Mouse (Mus musculus): ENCODE data around the gene Etl4.
"Not testable (repeated sequence)": the region's sequence is repeated elsewhere in the genome, so short reads cannot be mapped to it uniquely, and the experiment has no call there.

The Etl4 gene

DNA sequence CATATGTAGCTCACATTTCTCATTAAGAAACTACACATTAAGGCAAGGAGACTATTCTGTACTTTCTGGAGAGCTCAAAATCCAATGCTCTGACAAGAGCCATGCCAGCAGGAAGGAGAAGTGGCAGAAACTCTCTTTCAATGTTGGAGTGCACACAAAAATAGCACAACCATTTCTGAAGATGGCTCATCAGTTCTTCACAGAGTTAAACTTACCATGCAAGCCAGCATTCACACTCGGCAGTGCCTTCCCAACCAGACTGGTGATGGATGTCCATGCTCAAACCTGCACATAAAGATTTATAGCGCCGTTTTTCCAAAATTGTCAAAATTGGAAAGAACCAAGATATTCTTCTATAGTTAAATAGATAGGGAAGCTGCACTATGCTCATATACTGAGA, 392.9 kb downstream of the Etl4 start:
- no peak for DNase-seq (ENCODE audit: low spot score)

GRCm38 (mm10) chr2:20324954-20325353, 415.4 kb downstream of the Etl4 start:
- DNase-seq (ENCODE audit: low spot score): no peak

DNA sequence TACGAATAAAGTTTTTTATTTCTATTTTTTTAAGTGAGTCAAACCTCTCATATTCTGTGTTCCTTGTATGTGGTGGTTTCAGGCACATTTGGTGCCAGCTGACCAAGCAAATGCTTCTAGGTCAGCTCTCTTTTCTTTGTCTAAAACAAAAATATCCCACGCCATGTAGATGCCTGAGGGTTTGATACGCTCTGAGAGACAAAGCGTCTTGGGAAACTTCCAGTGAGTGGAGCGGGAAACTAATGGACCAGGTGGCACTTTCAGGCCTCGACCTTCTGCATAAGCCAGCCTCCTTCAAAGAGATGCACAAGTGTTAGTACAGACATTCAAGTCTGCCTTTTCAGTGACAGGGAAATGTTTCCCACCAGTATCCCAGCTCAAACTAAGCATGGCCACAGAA, 426.6 kb downstream of the Etl4 start:
- DNase-seq (ENCODE audit: low spot score): no peak

DNA sequence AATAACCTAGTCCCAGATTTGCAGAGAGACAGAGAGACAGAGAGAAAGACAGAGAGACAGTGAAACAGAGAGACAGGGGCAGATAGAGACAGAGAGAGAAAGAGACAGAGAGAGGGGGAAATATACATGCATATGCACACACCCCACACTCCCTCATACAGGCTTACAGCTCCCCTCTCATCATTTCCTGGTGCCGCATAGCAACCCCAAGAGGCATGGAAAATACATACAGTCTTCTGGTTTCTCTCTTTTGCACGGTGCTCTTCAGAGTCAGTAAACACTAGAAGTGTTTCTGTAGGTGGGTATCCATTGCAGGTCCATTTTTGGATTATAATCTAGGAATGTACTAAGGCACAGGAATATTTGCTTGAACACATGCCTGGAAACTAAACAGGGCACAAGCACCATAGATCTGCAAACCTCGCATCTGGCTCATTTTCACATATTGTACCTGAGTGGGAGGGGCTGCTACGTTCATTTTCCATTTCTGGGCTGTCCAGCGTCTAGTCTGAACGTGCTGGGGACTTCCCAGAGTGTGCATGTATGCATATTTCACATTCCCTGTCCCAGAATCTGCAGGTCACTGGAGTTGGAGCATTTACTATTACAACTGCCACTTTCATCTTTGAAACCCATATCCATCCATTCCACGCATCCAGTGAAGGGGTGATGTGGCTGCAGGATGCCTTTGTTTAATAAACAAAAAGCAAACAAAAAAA, 429.6 kb downstream of the Etl4 start:
- DNase-seq (ENCODE audit: low spot score): no peak

- no peak for DNase-seq (ENCODE audit: low spot score)
Observed at GRCm38 (mm10) chr2:20339919-20340318, 430.3 kb downstream of the Etl4 start.

GRCm38 (mm10) chr2:20346873-20347272, 437.3 kb downstream of the Etl4 start:
- DNase-seq (ENCODE audit: low spot score): no peak

GRCm38 (mm10) chr2:20349268-20349667, 439.7 kb downstream of the Etl4 start:
- no peak for DNase-seq (ENCODE audit: low spot score)

DNA sequence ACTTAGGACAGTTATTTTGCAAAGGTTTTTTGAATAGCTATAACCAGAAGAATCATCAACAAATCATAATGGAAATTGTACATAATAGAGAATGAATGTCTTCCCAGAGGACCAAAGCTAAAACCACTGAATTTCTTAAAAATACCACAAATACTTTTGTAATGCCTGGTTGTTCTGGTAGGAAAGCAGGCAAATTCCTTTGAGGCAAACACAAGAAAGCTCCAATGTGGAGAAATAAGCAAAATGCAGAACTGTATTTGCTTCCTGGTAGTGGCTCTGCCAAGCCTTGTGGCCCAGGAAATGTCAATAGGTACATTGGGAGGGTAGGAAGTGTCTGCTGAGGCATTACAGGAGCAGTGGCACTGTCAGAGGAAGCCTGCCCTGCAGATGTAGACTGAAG, 443.2 kb downstream of the Etl4 start:
- no peak for DNase-seq (ENCODE audit: low spot score)

DNA sequence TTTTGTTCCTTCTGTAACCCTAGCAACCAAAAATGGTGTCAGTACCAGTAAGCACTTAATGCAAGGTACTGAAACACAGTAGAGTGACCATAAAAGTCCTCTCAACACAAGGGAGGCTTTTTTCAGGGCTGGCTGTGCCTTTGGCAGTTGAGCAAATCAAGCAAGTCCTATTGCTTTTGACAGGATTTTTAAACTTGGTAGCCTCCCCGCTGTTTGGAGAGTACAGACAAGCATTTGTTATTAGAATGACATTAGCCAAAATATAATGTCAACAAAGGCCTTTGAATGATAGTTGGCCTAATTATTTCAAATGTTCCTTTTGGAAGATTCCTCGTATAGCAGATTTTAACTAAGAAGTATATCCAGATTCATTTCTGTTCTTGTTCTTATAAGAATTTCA, 467.4 kb downstream of the Etl4 start:
- DNase-seq (ENCODE audit: low spot score): no peak

GRCm38 (mm10) chr2:20380874-20381273, 471.3 kb downstream of the Etl4 start:
- not testable (repeated sequence) for DNase-seq (ENCODE audit: low spot score)

GRCm38 (mm10) chr2:20394083-20394482, 484.5 kb downstream of the Etl4 start:
- no peak for DNase-seq (ENCODE audit: low spot score)

DNA sequence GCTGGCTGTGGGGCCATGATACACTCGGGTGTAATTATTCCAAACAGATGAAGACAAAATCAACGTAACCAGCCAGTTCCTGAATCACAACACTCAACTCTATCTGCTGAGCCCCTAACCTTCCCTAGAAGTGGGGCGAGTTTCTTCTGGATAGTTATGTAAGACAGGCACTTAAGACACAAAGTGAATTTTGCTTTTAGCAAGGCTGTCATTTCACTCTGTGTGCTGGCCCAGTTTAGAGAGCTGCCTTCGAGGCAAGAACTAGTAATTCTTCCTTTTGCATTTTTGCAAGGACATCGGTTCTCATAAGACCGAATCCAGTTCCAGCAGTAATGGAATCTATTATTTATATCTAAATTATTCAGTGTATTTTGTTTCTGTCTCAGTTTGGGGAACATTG, 487.4 kb downstream of the Etl4 start:
- DNase-seq (ENCODE audit: low spot score): no peak

- no peak for DNase-seq (ENCODE audit: low spot score)
Observed at GRCm38 (mm10) chr2:20400556-20400955, 491.0 kb downstream of the Etl4 start.

- no peak for DNase-seq (ENCODE audit: low spot score)
Observed at GRCm38 (mm10) chr2:20404395-20404794, 494.8 kb downstream of the Etl4 start.

DNA sequence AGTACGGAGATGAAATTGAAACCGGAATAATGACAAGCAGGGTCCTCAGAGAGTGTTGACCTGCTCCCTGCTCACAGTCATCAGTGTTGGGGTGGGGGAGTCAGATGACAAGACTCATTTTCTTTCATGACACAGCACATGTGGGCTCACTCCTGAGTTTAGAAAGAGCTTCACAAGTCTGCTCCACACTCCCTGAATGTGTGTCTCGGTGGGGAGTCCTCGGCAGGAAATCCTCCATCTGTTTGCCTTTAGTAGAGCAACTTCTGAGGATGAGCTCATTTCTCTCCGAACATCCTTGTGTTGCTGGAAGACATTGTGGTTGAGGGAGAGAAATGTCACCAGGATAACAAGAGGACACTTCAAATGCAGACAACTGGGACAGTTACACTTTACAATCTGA, 497.5 kb downstream of the Etl4 start:
- DNase-seq (ENCODE audit: low spot score): no peak

DNA sequence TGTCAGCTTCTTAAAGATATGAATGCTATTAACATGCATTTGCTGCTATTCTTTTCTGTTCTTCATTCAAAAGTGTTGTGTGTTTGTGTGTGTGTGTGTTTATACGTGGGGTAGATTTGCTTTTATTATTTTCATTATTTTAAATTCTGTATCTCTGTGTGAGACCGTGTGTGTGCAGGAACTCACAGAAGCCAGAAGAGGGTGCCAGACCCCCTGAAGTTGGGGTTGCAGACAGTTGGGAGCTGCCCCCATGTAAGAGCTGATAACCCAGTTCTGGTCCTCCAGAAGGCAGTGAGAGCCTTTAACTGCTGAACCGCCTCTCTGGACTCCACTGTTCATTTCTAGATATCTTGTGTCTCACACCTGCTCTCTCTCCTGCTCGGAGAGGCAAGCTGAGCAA, 505.3 kb downstream of the Etl4 start:
- no peak for DNase-seq (ENCODE audit: low spot score)

- no peak for DNase-seq (ENCODE audit: low spot score)
Observed at GRCm38 (mm10) chr2:20416934-20417614, 507.5 kb downstream of the Etl4 start.

GRCm38 (mm10) chr2:20417998-20418397, 508.4 kb downstream of the Etl4 start:
- DNase-seq (ENCODE audit: low spot score): no peak

GRCm38 (mm10) chr2:20419975-20420374, 510.4 kb downstream of the Etl4 start:
- DNase-seq (ENCODE audit: low spot score): no peak

DNA sequence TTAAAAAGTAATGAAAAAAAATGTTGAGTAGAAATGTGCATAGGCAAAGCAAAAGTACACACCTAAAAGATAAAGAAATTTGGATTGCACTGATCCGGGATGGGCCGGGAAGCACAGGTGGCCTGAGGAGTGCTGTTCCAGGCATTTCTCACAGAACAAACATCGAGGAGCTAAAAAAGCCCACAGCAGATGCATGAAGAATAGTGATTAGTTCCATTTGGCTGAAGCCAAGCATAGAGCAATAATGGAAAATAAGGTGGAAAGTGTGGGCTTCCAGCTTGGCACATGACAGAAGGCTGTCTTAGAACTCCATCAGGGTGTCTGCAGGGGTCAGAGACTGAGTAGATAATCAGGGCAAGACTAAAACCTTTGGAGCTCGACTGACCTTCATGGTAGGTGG, 512.7 kb downstream of the Etl4 start:
- no peak for DNase-seq (ENCODE audit: low spot score)

DNA sequence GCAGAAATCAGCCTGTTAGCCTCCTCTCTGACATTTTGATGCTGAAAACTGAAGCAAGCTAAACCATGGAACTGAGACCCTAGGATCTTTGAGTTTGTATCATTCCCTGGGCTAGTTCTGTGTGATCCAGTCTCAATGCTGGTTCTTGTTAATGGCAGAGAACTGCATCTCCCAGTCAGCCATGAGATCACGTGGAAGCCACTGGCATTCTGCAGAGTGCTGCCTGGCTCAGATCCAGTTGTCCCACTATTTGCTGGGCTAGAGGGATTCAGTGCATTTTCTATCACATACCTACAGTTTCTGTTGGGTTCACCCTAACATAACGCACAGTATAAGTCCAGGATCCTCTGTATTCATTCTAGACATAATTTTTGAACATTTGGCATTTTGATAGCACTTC, 524.1 kb downstream of the Etl4 start:
- no peak for DNase-seq (ENCODE audit: low spot score)

DNA sequence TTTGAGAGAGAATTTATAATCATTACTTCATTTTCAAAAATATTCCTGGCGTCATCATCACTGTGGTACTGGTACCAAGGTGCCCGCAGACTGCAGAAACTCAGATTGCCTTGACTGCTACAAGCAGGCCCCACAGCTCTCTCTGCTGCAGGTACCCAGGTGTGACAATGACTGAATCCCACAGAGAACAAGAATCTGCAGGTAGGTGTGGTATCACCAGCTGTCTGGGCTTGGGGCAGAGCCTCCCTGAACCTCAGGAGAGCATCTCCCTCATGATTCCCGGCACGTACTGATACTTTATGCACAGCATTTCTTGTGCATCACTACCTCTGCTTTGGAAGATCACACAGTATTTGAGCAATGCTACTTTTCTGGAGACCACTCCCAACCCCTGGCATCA, 526.0 kb downstream of the Etl4 start:
- DNase-seq (ENCODE audit: low spot score): no peak

DNA sequence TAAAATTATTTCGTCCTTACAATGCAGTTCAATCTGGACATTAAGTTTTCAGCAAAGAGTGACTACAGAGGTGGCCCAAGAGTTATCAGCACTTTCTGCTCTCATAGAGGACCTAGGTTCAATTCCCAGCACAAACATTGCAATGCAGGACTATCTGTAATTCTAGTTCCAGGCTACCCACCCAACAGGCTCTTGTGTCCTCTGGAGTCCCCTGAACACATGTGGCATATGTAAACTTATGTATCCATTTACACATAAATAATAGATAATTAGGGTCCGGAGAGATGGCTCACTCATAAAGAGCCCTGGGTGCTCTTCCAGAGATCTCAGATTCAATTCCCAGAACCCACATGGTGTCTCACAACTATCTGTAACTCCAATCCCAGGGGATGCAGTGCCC, 533.2 kb downstream of the Etl4 start:
- no peak for DNase-seq (ENCODE audit: low spot score)

Measured in ovary, postnatal 36 days (tissue).